Mouse (Mus musculus) neural tube, embryonic 14.5 days (tissue): ENCODE data around the gene Grip2. TPM values are rescaled to one million over a fixed set of nuclear protein-coding genes. Genes with fewer than 3 reads are reported as not detected.

ENCODE experiments used
- ATAC-seq: fragments of 200-750 bp; cut with Nextera tagmentation; 2 replicates; pipeline ENCODE4 v1.8.0; 2017; ENCODE audit warnings: low read depth, mild to moderate bottlenecking, moderate TSS enrichment, moderate library complexity
- H3K27ac ChIP-seq: fragments of 300-500 bp; sonication (generic); 2 replicates; pipeline ENCODE4 v1.5.1; 2014; ENCODE audit warnings: low read depth, mild to moderate bottlenecking, control low read depth, low read length, moderate library complexity, mixed read lengths
- H3K27me3 ChIP-seq: fragments of 300-500 bp; sonication (generic); 2 replicates; pipeline ENCODE4 v1.6.1; 2014; ENCODE audit warnings: low read length; ENCODE audit not compliant: control insufficient read depth, insufficient read depth
- H3K36me3 ChIP-seq: fragments of 300-500 bp; sonication (generic); 2 replicates; pipeline ENCODE4 v1.6.1; 2014; ENCODE audit warnings: low read length, mixed read lengths; ENCODE audit not compliant: control insufficient read depth, insufficient read depth
- H3K4me1 ChIP-seq: fragments of 300-500 bp; sonication (generic); 2 replicates; pipeline ENCODE4 v1.6.1; 2014; ENCODE audit warnings: low read length; ENCODE audit not compliant: control insufficient read depth, insufficient read depth
- H3K4me2 ChIP-seq: fragments of 300-500 bp; sonication (generic); 2 replicates; pipeline ENCODE4 v1.6.1; 2014; ENCODE audit warnings: mild to moderate bottlenecking, low read depth, low read length, control low read depth
- H3K4me3 ChIP-seq: fragments of 300-500 bp; sonication (generic); 2 replicates; pipeline ENCODE4 v1.5.1; 2014; ENCODE audit warnings: low read depth, low read length, control low read depth, mixed read lengths
- H3K9ac ChIP-seq: fragments of 300-500 bp; sonication (generic); replicated peaks from 2 replicates; pipeline ENCODE4 v1.6.1; 2014; ENCODE audit warnings: low read depth, mild to moderate bottlenecking, control low read depth, low read length, mixed read lengths
- H3K9me3 ChIP-seq: fragments of 300-500 bp; sonication (generic); 2 replicates; pipeline ENCODE4 v1.6.1; 2016; ENCODE audit warnings: low read length; ENCODE audit not compliant: control insufficient read depth
- WGBS: fragments of 180-500 bp; shearing (Covaris S2); extraction: QIAGEN DNeasy Blood & Tissue Kit; methylation state at CpG from one replicate; pipeline ENCODE4 v1.1.7; 2014; 5-methylcytosine and 5-hydroxymethylcytosine counted together
- polyA plus RNA-seq: library from polyadenylated mRNA; unstranded; fragments of >200 nt; fragmentation: Nextera tagmentation; extraction: Ambion mirVana; gene quantifications from 2 replicates; pipeline ENCODE4 v1.2.1, GENCODE M21; 2014

The Grip2 gene
- polyA plus RNA-seq, 1 experiment from 2014 or later, result 10.4 TPM

DNA sequence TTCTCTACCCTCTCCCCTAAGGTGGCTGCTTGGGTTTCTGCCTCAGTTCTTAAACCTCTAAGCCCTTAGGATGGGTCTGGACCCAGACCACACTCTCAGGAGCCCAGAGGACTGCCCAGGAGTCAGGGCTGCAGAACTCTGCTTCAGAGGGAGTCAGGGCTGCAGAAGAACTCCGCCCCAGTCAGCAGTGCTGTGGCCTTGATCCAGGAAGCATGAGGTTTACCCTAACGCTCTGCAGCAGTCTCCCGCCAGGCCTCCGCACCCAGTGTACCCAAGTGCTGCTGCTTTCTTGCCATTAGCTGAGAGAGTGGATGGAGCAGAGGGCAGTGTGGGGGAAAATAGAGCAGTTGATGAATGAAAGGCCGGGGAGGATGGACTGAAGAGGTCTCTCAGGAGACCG lies 19.0 kb downstream of the Grip2 start:
- WGBS, result 61% methylated on average over 6 of the region's 6 CpGs
- Histone ChIP-seq H3K4me1 (no peaks in the 10 kb centered on the region), H3K9ac (no peak overlapping the region), H3K27me3 (0 out of 2 replicates have a peak, but pooled peaks cover 3% of the 10 kb centered on the region), H3K4me3 (no peak overlapping the region), H3K36me3 (no peaks in the 10 kb centered on the region), H3K4me2 (no peak overlapping the region), H3K27ac (no peak overlapping the region), H3K9me3 (no peaks in the 10 kb centered on the region)
- no peak for ATAC-seq

DNA sequence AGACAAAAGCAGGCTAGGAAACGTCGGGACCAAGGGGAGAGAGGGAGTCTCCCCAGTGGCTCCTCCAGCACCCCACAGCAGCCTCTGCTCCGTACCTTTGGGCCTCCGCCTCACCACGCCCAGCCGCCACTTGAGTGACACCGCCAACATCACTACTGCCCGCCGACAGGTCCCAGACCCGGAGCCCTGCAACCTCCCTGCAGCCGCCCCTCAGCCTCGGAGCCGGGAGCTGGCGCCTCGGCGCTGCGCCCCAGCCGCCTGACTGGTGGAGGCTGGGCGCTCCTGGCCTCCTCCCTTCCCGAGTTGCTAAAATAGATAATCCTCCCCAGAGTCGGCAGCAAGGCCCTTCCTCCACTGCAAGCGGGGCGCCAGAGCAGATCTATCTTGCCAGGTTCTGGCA lies 19.9 kb downstream of the Grip2 start:
- Histone ChIP-seq H3K9me3 (no peaks in the 10 kb centered on the region), H3K9ac (0 out of 2 replicates have a peak overlapping the region, but pooled peaks have one; percentile 32), H3K27ac (no peak overlapping the region), H3K27me3 (0 out of 2 replicates have a peak, but pooled peaks cover 3% of the 10 kb centered on the region), H3K4me2 (peak overlapping the region; percentile 4; the same call in 1 of the 2 replicates), H3K4me1 (no peaks in the 10 kb centered on the region), H3K36me3 (no peaks in the 10 kb centered on the region), H3K4me3 (no peak overlapping the region; the same call in 1 of the 2 replicates)
- ATAC-seq, result no peak
- 6% methylated on average over 23 of the region's 23 CpGs for WGBS

DNA sequence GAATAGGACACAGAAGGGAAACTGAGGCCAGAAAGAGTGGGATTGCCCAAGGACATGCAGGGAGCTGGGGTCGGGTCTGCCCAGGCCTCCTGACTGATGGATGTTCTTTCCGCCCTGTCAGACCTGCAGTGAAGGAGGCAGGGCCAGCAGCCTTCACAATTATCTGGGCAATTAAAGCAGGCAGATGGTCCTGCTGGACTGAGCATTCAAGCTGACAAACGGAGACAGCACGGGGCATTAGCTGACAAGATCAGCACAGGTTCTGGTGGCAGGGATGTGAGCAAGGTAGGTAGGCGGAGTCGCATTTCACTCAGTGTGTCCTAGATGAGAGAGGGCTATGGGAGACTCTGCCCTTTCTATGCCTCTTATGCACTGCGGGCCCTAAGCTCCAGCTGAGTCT lies 22.9 kb downstream of the Grip2 start:
- no peak overlapping the region for H3K9ac ChIP-seq
- H3K4me3 ChIP-seq, result no peak overlapping the region
- no peaks in the 10 kb centered on the region for H3K9me3 ChIP-seq
- 28% methylated on average over 7 of the region's 7 CpGs for WGBS
- no peaks in the 10 kb centered on the region for H3K36me3 ChIP-seq
- H3K4me1 ChIP-seq, result no peaks in the 10 kb centered on the region
- no peak for ATAC-seq
- no peak overlapping the region for H3K27ac ChIP-seq
- 0 out of 2 replicates have a peak, but pooled peaks cover 3% of the 10 kb centered on the region for H3K27me3 ChIP-seq
- no peak overlapping the region for H3K4me2 ChIP-seq

DNA sequence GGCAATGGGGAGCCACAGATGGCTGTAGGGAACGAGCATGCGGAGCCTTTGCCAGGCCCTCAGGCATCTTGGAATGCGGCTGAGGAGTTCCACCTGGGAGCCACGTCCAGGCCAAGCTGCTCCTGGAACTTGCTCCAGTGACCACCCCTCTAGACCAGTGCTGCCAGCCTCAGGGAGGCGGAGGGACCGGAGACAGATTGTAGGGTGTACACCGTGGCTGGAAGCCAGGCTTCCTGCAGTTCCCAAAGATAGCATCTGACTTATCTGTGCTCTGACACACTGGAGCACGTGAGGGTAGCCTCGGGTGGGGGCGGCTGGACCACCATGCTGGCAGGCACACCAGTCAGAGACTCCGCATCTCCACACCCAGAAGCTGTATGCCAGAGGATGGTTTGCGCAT lies 28.6 kb downstream of the Grip2 start:
- Histone ChIP-seq H3K4me1 (no peaks in the 10 kb centered on the region), H3K36me3 (no peaks in the 10 kb centered on the region), H3K9ac (no peak overlapping the region), H3K9me3 (no peaks in the 10 kb centered on the region), H3K4me2 (no peak overlapping the region), H3K27me3 (no peaks in the 10 kb centered on the region), H3K4me3 (no peak overlapping the region), H3K27ac (no peak overlapping the region)
- ATAC-seq, result 0 out of 2 replicates have a peak, but pooled peaks have one; percentile 41
- 71% methylated on average over 12 of the region's 12 CpGs for WGBS

DNA sequence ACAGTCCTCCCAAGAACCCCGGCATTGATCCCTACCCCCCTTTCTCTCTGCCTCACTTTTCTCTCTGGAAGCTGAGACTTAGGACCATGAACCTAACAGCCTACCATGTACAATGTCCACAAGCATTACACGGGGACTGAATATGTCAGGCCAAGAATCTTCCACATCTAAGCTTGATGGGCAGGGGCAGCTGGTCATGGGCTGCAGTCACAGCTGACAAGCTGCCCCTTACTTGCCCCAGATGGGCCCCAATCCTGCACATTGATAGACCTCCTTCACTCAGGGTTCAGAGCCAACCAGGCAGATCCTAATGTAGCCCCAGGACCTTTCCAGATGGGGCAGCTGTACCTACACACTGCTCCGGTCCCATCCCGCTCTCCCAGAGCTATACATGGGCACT lies 30.3 kb downstream of the Grip2 start:
- H3K4me3 ChIP-seq, result no peak overlapping the region
- no peak for ATAC-seq
- H3K4me1 ChIP-seq, result no peaks in the 10 kb centered on the region
- 85% methylated on average over 4 of the region's 4 CpGs for WGBS
- no peaks in the 10 kb centered on the region for H3K27me3 ChIP-seq
- no peaks in the 10 kb centered on the region for H3K9me3 ChIP-seq
- H3K36me3 ChIP-seq, result no peaks in the 10 kb centered on the region
- no peak overlapping the region for H3K27ac ChIP-seq
- H3K4me2 ChIP-seq, result no peak overlapping the region
- H3K9ac ChIP-seq, result no peak overlapping the region

DNA sequence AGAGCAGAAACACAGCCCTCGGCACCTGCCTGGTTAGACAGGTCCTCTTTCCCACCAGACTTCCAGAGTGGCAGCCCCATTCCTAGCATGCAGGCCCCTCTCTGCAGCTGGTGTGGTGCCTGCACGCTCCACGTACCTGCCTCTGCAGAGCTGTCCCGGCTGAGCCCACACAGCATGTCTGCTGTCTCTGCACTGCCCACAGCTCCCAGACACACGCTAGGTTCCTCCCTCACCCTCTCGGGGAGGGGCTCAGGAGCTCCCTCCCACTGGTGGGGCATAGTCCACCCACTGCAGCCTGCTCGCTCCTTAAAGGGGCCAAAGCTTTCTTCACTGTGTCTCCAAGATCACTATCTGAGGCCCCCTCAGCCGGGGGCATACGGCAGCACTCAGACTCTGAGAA lies 31.0 kb downstream of the Grip2 start:
- Histone ChIP-seq H3K36me3 (no peaks in the 10 kb centered on the region), H3K27me3 (no peaks in the 10 kb centered on the region), H3K9me3 (no peaks in the 10 kb centered on the region), H3K27ac (no peak overlapping the region), H3K9ac (no peak overlapping the region), H3K4me2 (no peak overlapping the region), H3K4me1 (peaks cover under 1% of the 10 kb centered on the region; the same call in 1 of the 2 replicates), H3K4me3 (no peak overlapping the region)
- no peak for ATAC-seq
- 73% methylated on average over 9 of the region's 9 CpGs for WGBS

DNA sequence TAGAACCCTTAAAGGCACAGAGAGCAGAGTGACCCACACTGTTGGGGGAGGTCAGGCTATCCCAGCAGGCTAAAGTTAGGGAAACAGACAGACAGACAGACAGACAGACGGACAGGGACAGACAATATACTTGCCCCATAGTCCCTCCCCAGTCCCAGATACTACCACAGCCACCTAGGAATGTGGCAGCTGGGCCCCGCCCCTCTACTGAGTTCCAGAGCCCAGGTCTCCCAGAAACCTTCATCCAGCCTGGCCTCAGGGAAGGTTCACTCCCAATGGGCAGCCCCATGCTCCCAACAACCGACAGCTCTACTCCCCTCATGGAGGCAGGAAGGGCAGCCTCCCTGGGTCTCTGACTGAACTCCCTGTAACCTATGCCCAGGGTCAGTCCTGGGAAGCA lies 31.4 kb downstream of the Grip2 start:
- H3K9ac ChIP-seq, result no peak overlapping the region
- 83% methylated on average over 3 of the region's 3 CpGs for WGBS
- ATAC-seq, result no peak
- H3K4me3 ChIP-seq, result no peak overlapping the region
- H3K36me3 ChIP-seq, result no peaks in the 10 kb centered on the region
- no peak overlapping the region for H3K4me2 ChIP-seq
- no peaks in the 10 kb centered on the region for H3K9me3 ChIP-seq
- H3K4me1 ChIP-seq, result peaks cover 3% of the 10 kb centered on the region; the same call in 1 of the 2 replicates
- H3K27ac ChIP-seq, result no peak overlapping the region
- no peaks in the 10 kb centered on the region for H3K27me3 ChIP-seq

DNA sequence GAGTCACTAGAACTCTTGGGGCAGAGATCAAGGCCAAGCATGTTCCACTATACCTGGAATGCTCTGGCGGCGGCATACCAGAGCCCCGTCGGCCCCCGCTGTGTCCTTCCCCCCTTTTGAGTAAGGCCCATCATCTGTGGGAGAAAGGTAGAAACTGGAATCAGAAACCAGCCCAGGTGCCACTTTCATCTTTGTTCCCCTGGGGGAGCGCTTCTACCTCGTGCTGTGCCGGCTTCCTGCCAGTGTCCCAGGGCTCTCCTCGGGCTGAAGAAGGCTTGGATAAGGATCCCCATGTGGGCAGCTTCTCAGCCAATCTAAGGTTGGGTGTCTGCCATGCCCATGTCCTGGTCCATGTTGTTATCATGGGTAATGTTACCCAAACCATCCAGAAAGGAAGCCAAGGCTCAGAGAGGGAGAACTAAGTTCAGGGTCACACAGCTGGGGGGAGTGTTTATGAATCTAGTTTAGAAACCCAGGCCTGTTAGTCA lies 38.7 kb downstream of the Grip2 start:
- Histone ChIP-seq H3K4me3 (no peak overlapping the region), H3K4me1 (peaks cover 3% of the 10 kb centered on the region; the same call in 1 of the 2 replicates), H3K9ac (no peak overlapping the region), H3K36me3 (no peaks in the 10 kb centered on the region), H3K9me3 (no peaks in the 10 kb centered on the region), H3K27me3 (no peaks in the 10 kb centered on the region), H3K4me2 (no peak overlapping the region), H3K27ac (no peak overlapping the region)
- 86% methylated on average over 9 of the region's 9 CpGs for WGBS
- no peak for ATAC-seq

DNA sequence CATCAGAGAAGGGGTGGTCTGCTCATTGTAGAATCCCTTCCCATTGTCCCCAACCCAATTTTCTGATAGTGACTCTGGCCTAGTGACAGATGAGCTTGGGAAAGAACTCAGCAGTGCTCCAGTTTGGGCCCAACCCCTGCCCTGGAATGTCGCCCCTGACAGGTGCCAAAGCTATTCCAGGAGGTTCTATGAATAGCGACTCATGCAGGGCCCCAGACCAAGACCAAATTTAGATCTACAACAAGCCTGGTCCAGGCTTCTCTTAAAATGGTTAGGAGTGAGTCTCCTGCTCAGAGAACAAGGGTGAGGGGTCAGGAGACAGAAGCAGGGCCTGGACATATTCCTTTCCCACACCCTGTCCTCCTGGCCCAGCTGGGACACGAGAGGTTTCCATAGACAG lies 42.0 kb downstream of the Grip2 start:
- no peaks in the 10 kb centered on the region for H3K27me3 ChIP-seq
- H3K27ac ChIP-seq, result no peak overlapping the region
- H3K36me3 ChIP-seq, result no peaks in the 10 kb centered on the region
- no peak overlapping the region for H3K9ac ChIP-seq
- no peaks in the 10 kb centered on the region for H3K9me3 ChIP-seq
- no peak overlapping the region for H3K4me2 ChIP-seq
- no peak overlapping the region for H3K4me3 ChIP-seq
- no peaks in the 10 kb centered on the region for H3K4me1 ChIP-seq
- ATAC-seq, result no peak
- WGBS, result 85% methylated on average over 3 of the region's 3 CpGs
